Mouse (Mus musculus): ENCODE measurements around the gene Srrm1. TPM values are rescaled to one million over a fixed set of nuclear protein-coding genes. Genes with fewer than 3 reads are reported as not detected.

Srrm1 gene
- polyA plus RNA-seq, 1 experiment, result 41.3 TPM

DNA sequence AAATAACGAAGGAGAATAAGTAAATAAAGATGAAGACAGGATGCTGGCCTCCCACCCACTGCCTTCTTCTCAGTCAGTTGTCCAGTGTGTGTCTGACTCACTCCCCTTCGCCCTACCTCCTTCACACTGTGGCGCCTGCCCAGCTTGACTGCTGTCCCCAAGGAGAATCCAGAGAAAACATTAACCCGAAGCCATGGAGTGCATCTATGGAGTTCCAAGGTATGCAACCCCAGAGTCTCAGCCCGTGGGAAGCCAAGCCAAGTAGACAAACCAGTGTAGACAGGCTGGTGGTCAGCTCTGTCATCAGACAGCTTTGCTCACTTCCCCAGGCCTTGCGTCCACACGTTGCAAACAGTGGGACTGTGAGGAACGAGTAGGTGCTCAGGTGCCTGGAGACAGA is 42.8 kb downstream of the Srrm1 start:
- Histone ChIP-seq H3K4me2 (ENCODE audit: low read depth) (no peak overlapping the region), H3K79me2 (ENCODE audit: control insufficient read depth, insufficient read depth) (no peaks in the 10 kb centered on the region), H3ac (ENCODE audit: control insufficient read depth, insufficient read length) (no peak overlapping the region), H3K27me3 (ENCODE audit: control insufficient read depth, insufficient read depth, insufficient read length) (no peaks in the 10 kb centered on the region), H3K36me3 (ENCODE audit: control insufficient read depth, insufficient read depth) (peaks cover 11% of the 10 kb centered on the region), H3K4me3 (no peak overlapping the region)
- TF ChIP-seq REST (IDR thresholded peaks at IDR 0.05; ENCODE audit: insufficient read depth, insufficient read length), result no peak
- TF ChIP-seq MYOD1 (IDR thresholded peaks at IDR 0.05; ENCODE audit: control insufficient read depth in 1 of 3, insufficient read length in 2 of 3, low read depth in 2 of 3), result no peak
- no peak for TF ChIP-seq USF1 (IDR thresholded peaks at IDR 0.05; ENCODE audit: low read depth)
- TF ChIP-seq E2F4 (IDR thresholded peaks at IDR 0.05; ENCODE audit: insufficient read depth), result no peak
- no peak for TF ChIP-seq MAX (IDR thresholded peaks at IDR 0.05; ENCODE audit: low read depth)
- TF ChIP-seq SRF (IDR thresholded peaks at IDR 0.05; ENCODE audit: control insufficient read depth, insufficient read length, low read depth), result no peak
- no peak for TF ChIP-seq MYOG (IDR thresholded peaks at IDR 0.05; ENCODE audit: control insufficient read depth in 1 of 3, insufficient read depth in 1 of 3, insufficient read length in 2 of 3, low read depth in 2 of 3)
- TF ChIP-seq POLR2A (IDR thresholded peaks at IDR 0.05; ENCODE audit: insufficient read length, low read depth), result no peak
- no peak for TF ChIP-seq CEBPB (IDR thresholded peaks at IDR 0.05; ENCODE audit: insufficient read depth, poor library complexity, severe bottlenecking)
- TF ChIP-seq POLR2AphosphoS2 (IDR thresholded peaks at IDR 0.05; ENCODE audit: insufficient read length, low read depth), result no peak
- no peak for TF ChIP-seq TCF12 (IDR thresholded peaks at IDR 0.05; ENCODE audit: insufficient read depth, poor library complexity, severe bottlenecking)
- TF ChIP-seq TCF3 (IDR thresholded peaks at IDR 0.05; ENCODE audit: insufficient read length, low read depth), result no peak

DNA sequence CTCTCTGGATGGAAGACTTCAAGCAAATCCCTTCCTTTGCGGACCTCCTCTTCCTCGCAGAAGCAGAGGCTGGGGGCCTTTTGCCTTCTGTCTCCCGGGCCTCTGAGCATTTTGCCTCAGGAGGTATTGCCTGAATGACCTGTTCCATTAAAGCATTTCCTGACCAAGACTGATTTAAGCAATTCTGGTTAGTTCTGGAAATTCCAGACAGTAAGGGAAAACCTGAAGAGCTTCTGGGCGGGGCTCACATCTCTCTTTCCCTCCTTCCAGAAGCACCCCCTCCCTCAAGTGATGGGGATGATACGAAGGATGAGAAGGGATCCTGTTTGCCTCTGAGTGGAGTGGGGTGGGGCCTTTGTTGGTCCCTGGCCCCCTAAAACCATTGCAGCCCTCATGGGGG is 43.4 kb downstream of the Srrm1 start:
- H3ac ChIP-seq (ENCODE audit: control insufficient read depth, insufficient read length), result no peak overlapping the region
- H3K79me2 ChIP-seq (ENCODE audit: control insufficient read depth, insufficient read depth), result no peaks in the 10 kb centered on the region
- H3K27me3 ChIP-seq (ENCODE audit: control insufficient read depth, insufficient read depth, insufficient read length), result no peaks in the 10 kb centered on the region
- peaks cover 4% of the 10 kb centered on the region for H3K36me3 ChIP-seq (ENCODE audit: control insufficient read depth, insufficient read depth)
- H3K4me2 ChIP-seq (ENCODE audit: low read depth), result no peak overlapping the region
- no peak for TF ChIP-seq E2F4 (IDR thresholded peaks at IDR 0.05; ENCODE audit: insufficient read depth)
- no peak for TF ChIP-seq REST (IDR thresholded peaks at IDR 0.05; ENCODE audit: insufficient read depth, insufficient read length)
- TF ChIP-seq CEBPB (IDR thresholded peaks at IDR 0.05; ENCODE audit: insufficient read depth, poor library complexity, severe bottlenecking), result no peak
- no peak for TF ChIP-seq MAX (IDR thresholded peaks at IDR 0.05; ENCODE audit: low read depth)
- TF ChIP-seq TCF3 (IDR thresholded peaks at IDR 0.05; ENCODE audit: insufficient read length, low read depth), result no peak
- TF ChIP-seq MYOG (IDR thresholded peaks at IDR 0.05; ENCODE audit: control insufficient read depth in 1 of 3, insufficient read depth in 1 of 3, insufficient read length in 2 of 3, low read depth in 2 of 3), result no peak
- no peak for TF ChIP-seq USF1 (IDR thresholded peaks at IDR 0.05; ENCODE audit: low read depth)
- no peak for TF ChIP-seq POLR2A (IDR thresholded peaks at IDR 0.05; ENCODE audit: insufficient read length, low read depth)
- no peak for TF ChIP-seq POLR2AphosphoS2 (IDR thresholded peaks at IDR 0.05; ENCODE audit: insufficient read length, low read depth)
- no peak for TF ChIP-seq SRF (IDR thresholded peaks at IDR 0.05; ENCODE audit: control insufficient read depth, insufficient read length, low read depth)
- no peak for TF ChIP-seq TCF12 (IDR thresholded peaks at IDR 0.05; ENCODE audit: insufficient read depth, poor library complexity, severe bottlenecking)
- no peak for TF ChIP-seq MYOD1 (IDR thresholded peaks at IDR 0.05; ENCODE audit: control insufficient read depth in 1 of 3, insufficient read length in 2 of 3, low read depth in 2 of 3)
- no peak overlapping the region for H3K4me3 ChIP-seq

DNA sequence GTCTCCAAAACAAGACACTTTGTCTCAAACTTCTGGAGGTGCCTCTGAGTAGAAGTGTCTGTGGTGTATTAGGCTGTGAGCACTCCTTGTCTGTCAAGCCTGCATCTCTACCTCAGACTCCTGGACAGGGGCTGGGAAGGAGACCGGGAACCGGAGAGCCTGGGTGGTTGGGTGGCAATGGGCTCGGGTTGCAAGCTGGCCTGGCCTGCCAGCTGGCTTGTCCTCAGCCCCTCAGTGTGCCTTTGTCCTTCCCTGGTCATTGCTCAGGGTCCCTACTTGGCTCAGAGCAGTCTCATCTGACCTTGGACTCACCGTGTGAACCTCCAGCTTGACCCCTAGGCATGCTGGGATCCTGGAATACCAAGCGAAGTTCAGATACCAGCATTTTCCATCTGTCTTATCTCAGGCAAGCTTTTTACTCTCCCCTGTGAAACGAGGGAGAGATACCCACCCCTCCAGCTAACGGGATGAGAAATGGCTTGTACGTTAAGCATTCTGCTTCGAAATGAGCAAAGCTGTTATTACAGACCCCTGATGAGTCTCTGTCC is 43.9 kb downstream of the Srrm1 start:
- H3K4me2 ChIP-seq (ENCODE audit: low read depth), result no peak overlapping the region
- H3ac ChIP-seq (ENCODE audit: control insufficient read depth, insufficient read length), result no peak overlapping the region
- H3K36me3 ChIP-seq (ENCODE audit: control insufficient read depth, insufficient read depth), result no peaks in the 10 kb centered on the region
- H3K79me2 ChIP-seq (ENCODE audit: control insufficient read depth, insufficient read depth), result no peaks in the 10 kb centered on the region
- H3K27me3 ChIP-seq (ENCODE audit: control insufficient read depth, insufficient read depth, insufficient read length), result no peaks in the 10 kb centered on the region
- no peak overlapping the region for H3K4me3 ChIP-seq
- TF ChIP-seq MYOG (IDR thresholded peaks at IDR 0.05; ENCODE audit: control insufficient read depth in 1 of 3, insufficient read depth in 1 of 3, insufficient read length in 2 of 3, low read depth in 2 of 3) (peak in 2 of 3 experiments; percentile 27 to 47), REST (IDR thresholded peaks at IDR 0.05; ENCODE audit: insufficient read depth, insufficient read length) (no peak)

DNA sequence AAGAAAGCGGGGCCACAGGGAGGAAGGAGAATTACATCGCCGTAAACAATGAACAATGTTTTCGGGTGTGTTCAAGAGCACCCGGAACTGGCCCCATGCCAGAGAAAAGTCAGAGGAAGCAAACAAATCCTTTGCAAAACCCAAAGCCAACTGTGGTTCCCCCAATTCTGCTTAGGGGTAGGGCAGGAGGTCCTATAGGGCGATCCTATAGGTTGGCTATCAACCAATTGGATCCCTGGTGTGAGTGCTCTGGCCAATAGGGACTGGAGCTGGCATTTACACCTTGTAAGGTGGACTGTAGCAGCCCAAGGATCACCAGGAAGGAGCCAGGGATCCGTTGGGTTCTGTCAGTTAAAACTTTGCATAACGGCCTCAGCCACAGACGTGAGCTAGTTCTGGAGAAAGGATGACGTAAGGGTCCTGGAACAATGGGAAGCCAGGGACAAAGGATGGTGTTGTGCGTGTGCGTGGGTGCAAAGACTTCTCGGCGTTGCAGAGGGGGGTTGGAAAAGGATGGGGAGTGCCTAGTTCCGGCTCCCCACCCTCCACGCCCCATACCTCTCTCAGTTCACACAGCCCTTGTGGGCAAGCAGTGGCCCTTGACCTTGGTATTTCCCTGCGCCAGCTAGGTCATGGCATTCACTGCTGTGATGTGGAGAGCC is 46.0 kb downstream of the Srrm1 start:
- Histone ChIP-seq H3K4me2 (ENCODE audit: low read depth) (no peak overlapping the region), H3K4me3 (no peak overlapping the region), H3ac (ENCODE audit: control insufficient read depth, insufficient read length) (no peak overlapping the region), H3K36me3 (ENCODE audit: control insufficient read depth, insufficient read depth) (no peaks in the 10 kb centered on the region), H3K79me2 (ENCODE audit: control insufficient read depth, insufficient read depth) (no peaks in the 10 kb centered on the region), H3K27me3 (ENCODE audit: control insufficient read depth, insufficient read depth, insufficient read length) (no peaks in the 10 kb centered on the region)
- TF ChIP-seq TCF12 (IDR thresholded peaks at IDR 0.05; ENCODE audit: insufficient read depth, poor library complexity, severe bottlenecking) (no peak), MYOD1 (IDR thresholded peaks at IDR 0.05; ENCODE audit: control insufficient read depth in 1 of 3, insufficient read length in 2 of 3, low read depth in 2 of 3) (no peak), MAX (IDR thresholded peaks at IDR 0.05; ENCODE audit: low read depth) (no peak), MYOG (IDR thresholded peaks at IDR 0.05; ENCODE audit: control insufficient read depth in 1 of 3, insufficient read depth in 1 of 3, insufficient read length in 2 of 3, low read depth in 2 of 3) (no peak), SRF (IDR thresholded peaks at IDR 0.05; ENCODE audit: control insufficient read depth, insufficient read length, low read depth) (no peak), POLR2A (IDR thresholded peaks at IDR 0.05; ENCODE audit: insufficient read length, low read depth) (no peak), POLR2AphosphoS2 (IDR thresholded peaks at IDR 0.05; ENCODE audit: insufficient read length, low read depth) (no peak), REST (IDR thresholded peaks at IDR 0.05; ENCODE audit: insufficient read depth, insufficient read length) (no peak), E2F4 (IDR thresholded peaks at IDR 0.05; ENCODE audit: insufficient read depth) (no peak), USF1 (IDR thresholded peaks at IDR 0.05; ENCODE audit: low read depth) (no peak), CEBPB (IDR thresholded peaks at IDR 0.05; ENCODE audit: insufficient read depth, poor library complexity, severe bottlenecking) (no peak), TCF3 (IDR thresholded peaks at IDR 0.05; ENCODE audit: insufficient read length, low read depth) (no peak)
